Mouse (Mus musculus) embryo, embryonic 11.5 days (tissue): Measurements from ENCODE around the gene Mff.

Experiments used
- DNase-seq: peaks from one replicate; pipeline ENCODE4 v3.0.0-alpha.2; 2012; ENCODE audit warnings: low read depth, low spot score

Gene Mff

DNA sequence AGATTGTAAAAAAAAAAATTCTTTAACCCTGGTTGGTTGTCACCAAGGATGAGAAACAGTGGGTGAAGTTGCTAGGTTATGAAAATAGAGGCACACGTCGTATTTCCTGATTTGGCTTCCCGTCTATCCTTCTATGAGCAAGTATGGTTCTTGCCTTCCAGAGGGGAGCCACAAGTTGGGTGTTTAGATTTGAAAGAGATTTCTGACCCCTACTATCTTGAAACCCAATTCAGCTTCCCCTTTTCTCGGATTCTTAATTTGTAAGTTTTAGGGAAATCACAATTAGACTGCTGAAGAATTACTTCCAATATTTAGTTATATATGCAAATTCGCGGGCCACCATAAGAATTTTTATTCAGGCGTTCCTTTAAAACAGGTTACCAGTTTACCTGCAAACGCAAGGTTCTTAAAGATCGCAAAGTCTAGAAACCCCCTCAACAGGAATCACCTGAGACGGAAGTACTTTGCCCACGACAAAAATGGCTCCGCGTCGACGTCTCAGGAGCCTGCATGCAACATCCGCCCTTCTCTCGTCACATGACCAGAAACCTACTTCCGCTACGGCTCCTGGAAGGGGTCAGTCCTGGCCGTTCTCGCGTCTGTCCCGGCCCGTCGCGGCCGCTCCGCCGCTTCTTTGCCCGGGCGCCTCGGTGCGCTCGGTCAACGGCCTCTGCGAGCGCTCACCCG, at the start of gene Mff:
Gene Mff (plus strand): TSS at position 552 of the 687 bp plus-strand sequence.
- DNase-seq: peak; percentile 87

- DNase-seq: no peak
Observed at GRCm38 (mm10) chr1:82686328-82686727, 38.4 kb upstream of the Mff start.

DNA sequence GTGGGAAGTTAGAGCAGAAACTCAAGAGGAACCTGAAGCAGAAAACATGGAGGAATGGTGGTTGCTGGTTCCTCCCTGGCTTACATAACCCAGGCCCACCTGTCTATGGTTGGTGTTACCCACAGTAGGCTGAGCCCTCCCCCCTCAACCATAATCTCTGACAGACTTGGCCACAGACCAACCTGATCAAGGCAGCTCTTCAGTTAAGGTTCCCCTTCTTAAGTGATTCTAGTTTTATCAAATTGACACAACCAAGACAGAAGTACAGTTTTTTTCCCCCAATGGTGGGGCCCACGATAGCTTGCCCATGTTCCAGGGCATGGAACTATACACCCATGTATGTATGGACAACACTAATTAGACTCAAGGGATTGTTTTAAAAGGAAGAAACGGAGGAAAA, 37.8 kb upstream of the Mff start:
- DNase-seq: no peak

DNA sequence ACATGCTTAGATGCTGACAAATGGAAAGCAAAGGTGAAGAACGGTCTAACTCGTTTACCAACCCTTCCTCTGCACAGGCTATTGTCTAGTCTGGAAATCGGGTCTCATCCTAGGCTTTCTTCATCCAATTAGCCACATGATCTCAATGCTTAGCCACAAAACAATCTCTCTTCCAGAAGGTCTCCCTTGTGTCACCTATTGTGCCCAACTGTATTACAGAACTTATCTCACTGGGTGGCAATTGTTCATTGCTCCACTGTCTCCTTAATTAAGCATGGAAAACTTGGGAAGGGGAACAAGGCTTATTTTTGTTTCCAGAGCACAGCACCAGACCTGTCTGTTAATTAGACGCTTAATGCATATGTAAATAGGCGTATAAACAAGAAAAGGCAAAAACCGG, 36.8 kb upstream of the Mff start:
- DNase-seq: no peak

GRCm38 (mm10) chr1:82695915-82696314, 28.8 kb upstream of the Mff start:
- DNase-seq: no peak

DNA sequence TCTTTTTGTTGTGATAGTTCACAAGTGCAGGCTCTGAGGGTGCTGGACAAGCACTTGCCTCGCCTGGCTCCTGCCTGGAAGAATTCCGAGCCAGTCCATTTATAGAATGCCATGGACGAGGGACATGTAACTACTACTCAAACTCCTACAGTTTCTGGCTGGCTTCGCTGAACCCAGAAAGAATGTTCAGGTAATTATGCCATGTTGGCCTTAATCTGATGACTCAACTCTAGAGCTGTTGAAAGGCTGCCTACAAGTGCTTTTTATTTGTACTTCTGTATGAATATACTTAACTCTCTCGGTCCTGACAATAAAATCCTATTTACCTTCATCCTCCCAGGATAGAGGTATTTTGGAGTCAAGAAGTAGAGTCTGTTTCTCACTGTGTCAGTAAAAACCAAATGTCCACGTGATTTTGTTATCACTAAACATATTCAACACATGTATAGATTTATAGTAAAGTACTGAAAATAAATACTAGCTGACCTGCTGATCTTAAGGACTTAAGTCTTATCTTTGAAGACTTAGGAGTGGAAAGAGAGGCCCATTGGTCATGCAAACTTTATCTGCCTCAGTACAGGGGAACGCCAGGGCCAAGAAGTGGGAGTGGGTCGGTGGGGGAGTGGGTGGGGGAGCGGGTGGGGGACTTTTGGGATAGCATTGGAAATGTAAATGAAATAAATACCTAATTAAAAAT, 6.7 kb upstream of the Mff start:
- no peak for DNase-seq

GRCm38 (mm10) chr1:82725026-82725874, 560 bp downstream of the Mff start:
- no peak for DNase-seq

DNA sequence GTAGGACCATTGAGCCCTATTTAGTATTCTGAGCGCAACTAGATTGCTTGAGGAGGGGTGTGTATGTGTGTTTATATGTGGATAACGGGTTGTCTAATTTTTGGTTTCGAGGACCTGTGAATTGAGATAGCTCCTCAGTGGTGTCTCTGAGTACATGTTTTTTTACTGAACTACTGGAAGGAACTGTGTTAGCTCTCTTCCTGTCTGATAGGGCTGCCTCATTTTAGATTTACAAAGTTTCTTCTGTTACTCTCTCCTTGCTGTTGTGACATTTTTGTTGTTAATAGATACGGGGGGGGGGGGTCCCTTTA, 1.1 kb downstream of the Mff start:
- no peak for DNase-seq

GRCm38 (mm10) chr1:82726482-82726881, 1.8 kb downstream of the Mff start:
- DNase-seq: no peak

DNA sequence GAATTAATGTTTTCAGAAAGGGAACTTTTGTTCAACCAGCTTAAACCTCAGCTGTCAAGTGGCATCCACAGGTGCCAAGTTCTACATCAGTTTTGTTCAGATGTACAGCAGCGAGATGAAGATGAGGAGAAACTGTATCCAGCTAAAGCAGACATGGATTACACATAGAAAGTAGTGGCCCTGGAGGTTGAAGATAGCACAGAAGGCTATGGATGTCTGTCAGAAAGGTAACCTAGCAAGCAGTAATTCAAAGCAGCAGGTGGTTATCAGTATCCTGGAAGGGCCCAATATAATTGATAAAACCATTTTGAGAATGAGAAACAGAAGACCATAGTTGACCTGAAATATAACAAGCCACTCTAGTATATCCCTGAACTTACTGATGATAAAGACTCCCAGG, 8.7 kb downstream of the Mff start:
- DNase-seq: no peak

- no peak for DNase-seq
Observed at GRCm38 (mm10) chr1:82738066-82738465, 13.4 kb downstream of the Mff start.

GRCm38 (mm10) chr1:82741539-82741938, 16.8 kb downstream of the Mff start:
- DNase-seq: no peak

GRCm38 (mm10) chr1:82743962-82744361, 19.3 kb downstream of the Mff start:
- no peak for DNase-seq

- no peak for DNase-seq
Observed at GRCm38 (mm10) chr1:82746408-82746807, 21.7 kb downstream of the Mff start.

GRCm38 (mm10) chr1:82747714-82748452, 23.2 kb downstream of the Mff start:
- DNase-seq: no peak

DNA sequence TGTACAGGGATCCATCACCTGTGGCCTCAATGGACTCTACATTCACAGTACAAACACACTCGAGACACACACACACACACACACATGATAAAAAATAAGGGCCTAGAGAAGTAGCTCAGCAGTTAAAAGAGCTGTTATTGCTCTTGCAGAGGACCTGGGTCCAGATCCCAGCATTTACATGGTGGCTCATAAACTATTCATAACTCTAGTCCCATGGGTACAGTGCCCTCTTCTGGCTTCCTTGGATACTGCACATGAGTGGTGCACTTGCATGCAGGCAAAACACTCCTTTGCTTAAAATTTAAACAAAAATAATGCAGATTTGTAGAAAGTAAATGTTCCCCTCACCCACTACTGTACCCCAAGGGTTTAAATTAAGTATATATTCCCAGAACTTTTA, 34.8 kb downstream of the Mff start:
- DNase-seq: no peak

DNA sequence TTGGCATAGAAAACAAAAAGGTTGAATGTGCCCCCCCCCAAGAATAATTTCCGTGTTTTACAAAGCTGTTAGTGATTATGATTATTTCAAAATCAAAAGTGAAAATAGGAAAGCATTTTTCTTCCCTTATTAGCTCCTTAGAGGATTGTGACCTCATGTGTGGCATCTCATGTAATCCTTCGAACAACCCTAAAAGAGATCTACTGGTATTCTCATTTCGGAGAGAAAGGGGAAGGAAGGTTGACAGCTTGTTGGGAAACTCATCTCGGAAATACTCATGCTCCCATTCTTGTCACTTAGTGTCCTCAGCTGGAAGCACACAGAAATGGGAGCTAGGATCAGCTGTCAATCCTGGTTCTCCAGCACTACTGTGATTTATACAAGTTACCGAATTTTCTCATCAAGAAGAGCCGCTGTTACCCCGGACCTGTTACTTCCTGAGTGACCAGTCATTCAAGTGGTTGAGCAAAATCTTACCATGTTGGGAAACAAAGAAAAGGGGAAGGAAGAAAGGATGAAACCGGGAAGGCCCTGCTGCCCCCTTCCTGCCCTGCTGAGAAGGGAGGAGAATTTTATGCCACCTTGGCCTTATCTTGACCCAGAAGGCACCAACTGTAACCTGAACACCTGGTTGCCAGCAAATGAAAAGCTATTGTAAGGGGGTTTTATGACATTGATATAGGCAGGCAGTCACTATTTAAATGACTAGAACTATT, 36.9 kb downstream of the Mff start:
- DNase-seq: no peak

DNA sequence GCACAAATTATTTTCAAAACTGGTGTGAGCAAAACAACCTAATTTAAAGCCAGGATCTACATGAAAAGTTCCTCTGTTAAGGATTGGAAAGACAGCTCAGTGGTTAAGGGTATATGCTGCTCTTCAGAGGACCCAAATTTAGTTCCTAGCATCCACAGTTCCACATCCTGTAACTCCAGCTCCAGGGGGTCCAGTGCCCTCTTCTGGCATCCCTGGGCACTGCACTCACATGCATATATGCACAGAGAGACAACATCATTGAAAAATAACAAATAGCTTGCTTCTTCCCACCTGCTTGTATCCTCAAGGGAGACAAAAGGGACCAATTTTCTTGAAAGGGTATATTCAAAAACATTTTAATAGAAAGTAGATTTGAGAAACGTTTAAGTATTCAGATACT, 37.6 kb downstream of the Mff start:
- no peak for DNase-seq

GRCm38 (mm10) chr1:82766227-82766626, 41.5 kb downstream of the Mff start:
- no peak for DNase-seq

- no peak for DNase-seq
Observed at GRCm38 (mm10) chr1:82766641-82767040, 42.0 kb downstream of the Mff start.

DNA sequence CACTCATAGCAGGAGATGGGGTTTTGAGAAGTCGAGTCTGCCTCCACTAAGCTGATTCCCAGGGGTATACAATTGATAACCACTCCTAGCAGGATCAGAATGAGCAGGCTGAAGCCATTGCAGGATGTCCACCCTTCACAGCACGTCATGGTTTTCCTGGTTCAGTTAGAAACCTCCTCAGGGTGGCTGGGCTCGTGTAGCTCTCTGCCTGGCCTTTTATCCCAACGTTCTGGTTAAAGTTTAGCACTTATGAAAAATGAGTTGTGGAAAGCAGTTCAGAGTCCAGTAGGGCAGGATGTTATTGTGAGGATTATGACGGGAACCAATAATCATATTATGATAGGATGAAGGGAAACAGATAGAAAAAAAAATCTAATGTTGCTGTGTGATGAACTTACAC, 43.6 kb downstream of the Mff start, which contains the start of gene Tm4sf20:
Gene Tm4sf20 (minus strand): TSS at position 193 of the 400 bp plus-strand sequence.
- DNase-seq: no peak
